Mouse (Mus musculus): ENCODE measurements around the gene Ovol1. TPM values are rescaled to one million over a fixed set of nuclear protein-coding genes. Genes with fewer than 3 reads are reported as not detected.
A peak's percentile ranks its signal among the peaks of the same experiment; 100 is the strongest.

The Ovol1 gene
- polyA plus RNA-seq, 1 experiment from 2014 or later = not detected

DNA sequence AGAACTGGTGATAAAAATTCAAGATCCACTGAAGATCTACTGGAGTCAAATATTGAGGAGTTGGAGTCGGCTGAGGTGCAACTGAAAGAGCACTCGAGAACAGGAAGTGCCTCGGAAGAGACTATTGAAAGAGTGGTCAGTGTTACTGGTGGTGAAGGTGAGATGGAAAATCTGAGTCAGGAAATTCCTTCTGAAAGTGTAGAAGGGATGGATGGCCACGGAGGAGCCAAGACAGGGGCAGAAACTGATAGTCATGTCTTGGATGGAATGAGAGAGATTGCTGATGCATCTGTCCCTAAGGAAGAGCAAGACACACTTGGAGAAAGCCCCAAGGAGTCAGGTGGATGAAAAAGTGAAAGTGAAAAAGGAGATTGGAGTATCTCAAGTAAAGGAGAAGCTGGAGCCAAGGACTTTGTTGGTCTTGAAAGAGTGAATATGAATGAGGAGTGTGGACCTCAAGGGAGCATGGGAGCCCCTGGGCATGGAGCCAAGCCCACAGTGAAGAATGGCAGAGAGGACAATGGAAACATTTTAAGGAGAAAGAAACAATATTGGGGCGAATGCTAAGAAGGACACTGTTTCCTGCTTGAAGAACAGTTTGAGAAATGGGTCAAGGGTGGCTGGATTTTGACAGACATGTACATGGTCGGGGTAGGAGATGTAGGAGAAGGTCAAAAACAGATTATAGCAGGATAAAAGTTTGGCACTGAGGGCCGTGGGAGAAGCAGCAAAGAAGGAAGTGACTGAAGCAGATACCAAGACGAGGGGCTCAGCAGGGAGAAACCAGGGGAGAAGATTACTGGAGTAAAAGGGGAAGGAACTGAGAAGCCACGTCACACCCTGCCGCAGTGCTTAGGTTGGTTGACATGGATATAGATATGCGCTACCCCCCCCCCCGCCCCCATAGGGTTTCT lies 48.1 kb downstream of the Ovol1 start:
- no peak for ATAC-seq (ENCODE audit: low FRiP score)
- Histone ChIP-seq H3K36me3 (no peaks in the 10 kb centered on the region), H3K4me3 (no peak overlapping the region), H3K27ac (no peak overlapping the region), H3K9me3 (no peaks in the 10 kb centered on the region), H3K4me2 (no peak overlapping the region), H3K27me3 (no peaks in the 10 kb centered on the region), H3K9ac (no peak overlapping the region), H3K4me1 (replicated peaks) (peaks cover 32% of the 10 kb centered on the region)
- WGBS = 85% methylated on average over 12 of the region's 12 CpGs

DNA sequence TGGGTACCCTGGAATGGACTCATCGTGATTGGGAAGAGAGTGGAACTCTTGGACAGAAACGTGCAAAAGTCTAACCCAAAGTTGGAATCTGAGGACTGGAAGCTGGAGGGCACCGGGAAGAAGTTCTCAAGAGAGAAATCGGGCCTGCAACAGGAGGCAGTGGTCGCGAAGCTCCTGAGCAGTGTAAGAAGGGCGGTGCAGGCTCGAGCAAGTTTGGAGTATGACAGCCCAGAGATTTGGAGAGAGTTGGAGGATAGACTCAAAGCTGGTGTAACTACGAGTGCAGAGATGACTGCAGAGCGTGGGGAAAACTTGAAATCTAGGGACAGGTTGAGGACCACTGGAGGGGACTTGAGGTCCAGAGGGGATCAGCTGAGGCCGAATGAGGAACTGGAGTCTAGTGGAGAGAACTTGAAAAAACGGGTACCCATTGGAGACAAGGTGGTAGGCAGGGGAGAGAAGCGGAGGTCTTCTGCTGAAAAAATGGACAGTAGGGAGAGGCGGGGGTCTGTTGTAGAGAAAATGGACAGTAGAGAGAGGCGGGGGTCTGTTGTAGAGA lies 49.3 kb downstream of the Ovol1 start:
- 52% methylated on average over 15 of the region's 15 CpGs for WGBS
- Histone ChIP-seq H3K9me3 (no peaks in the 10 kb centered on the region), H3K36me3 (no peaks in the 10 kb centered on the region), H3K4me2 (peak overlapping the region; percentile 80), H3K27me3 (no peaks in the 10 kb centered on the region), H3K9ac (peak overlapping the region; percentile 70), H3K4me1 (replicated peaks) (peaks cover 32% of the 10 kb centered on the region), H3K27ac (0 out of 2 replicates have a peak overlapping the region, but pooled peaks have one; percentile 44), H3K4me3 (peak overlapping the region; percentile 53)
- ATAC-seq (ENCODE audit: low FRiP score) = no peak

DNA sequence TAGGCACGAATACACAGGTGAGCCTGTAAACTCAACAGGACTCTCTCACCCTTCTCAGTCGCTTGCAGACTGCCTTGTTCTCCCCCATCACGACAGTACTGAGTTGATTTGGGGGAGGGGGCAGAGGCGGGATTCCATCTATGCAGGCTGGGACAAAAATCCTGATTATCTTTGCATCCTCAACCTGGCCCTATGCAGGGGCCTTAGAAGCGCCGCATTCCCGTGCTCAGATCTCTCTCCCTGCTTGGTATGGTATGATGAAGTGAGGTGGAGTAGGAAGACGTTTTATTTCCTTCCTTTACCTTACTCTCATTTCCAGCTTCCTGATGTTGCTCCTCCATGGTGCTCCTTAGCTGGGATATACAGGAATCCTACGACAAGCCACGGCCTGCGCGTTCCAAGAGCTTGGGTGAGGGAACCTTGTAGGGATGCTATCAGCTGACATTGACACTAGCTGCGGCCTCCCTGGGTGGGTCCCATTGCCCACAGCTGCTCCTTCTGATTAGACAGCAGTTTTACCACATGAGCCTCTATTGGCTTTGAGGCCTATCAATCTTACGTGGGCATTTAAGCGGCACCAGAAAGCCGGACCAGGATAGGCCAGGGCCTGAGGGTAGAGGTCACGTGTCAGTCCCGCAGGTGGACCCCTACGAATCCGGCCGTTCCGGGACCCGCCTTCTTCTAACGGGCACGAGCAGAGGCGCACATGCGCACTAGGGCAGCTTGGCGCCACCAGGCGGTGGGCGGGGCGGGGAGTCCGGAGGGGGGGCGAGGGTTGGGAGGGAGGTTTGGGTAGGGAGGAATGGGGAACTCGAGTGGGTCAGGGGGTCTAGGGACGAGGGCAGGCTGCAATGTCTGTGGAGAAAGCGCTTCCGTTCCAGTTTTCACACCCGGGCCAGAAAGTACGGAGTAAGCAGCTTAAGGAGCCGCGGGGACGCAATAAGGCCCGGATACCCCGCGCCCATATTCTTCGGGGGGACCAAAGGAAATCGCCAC lies 50.1 kb downstream of the Ovol1 start, which contains the start of gene Snx32:
Gene Snx32 (minus strand): TSS at position 508 of the 996 bp plus-strand sequence.
- peak within 1 kb of the TSS; percentile 80 for H3K4me2 ChIP-seq
- no peaks in the 10 kb centered on the region for H3K36me3 ChIP-seq
- peaks cover 32% of the 10 kb centered on the region for H3K4me1 ChIP-seq (replicated peaks)
- ATAC-seq (ENCODE audit: low FRiP score) = peak; percentile 99
- H3K9me3 ChIP-seq = no peaks in the 10 kb centered on the region
- H3K9ac ChIP-seq = peak within 1 kb of the TSS; percentile 81
- peak within 1 kb of the TSS; percentile 53 for H3K4me3 ChIP-seq
- no peaks in the 10 kb centered on the region for H3K27me3 ChIP-seq
- WGBS = 5% methylated on average over 43 of the region's 47 CpGs
- peak within 1 kb of the TSS; percentile 87 for H3K27ac ChIP-seq

DNA sequence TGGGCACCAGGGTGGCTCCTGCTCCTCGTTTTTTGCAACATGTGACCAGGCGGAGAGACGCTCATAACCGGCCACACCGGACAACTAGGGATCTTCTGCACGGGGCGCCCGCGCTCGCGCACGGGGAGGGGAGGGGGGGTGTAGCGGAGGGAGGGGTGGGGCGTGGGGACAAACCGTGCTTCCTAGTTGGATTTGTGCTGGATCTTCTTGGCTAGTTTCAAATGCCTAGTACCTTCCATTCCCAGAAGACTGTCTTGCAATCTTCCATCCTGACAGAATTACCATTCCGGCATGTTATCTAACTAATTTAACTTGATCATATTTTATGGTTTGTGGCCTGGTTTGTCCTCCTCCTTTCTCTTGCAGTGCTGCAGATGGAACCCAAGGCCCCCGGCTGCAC lies 56.8 kb downstream of the Ovol1 start, which contains the start of gene 1700020D05Rik:
Gene 1700020D05Rik (minus strand): TSS at position 101 of the 400 bp plus-strand sequence.
- Histone ChIP-seq H3K27ac (no peak within 1 kb of the TSS), H3K4me2 (no peak within 1 kb of the TSS), H3K4me3 (no peak within 1 kb of the TSS), H3K36me3 (peaks cover 16% of the 10 kb centered on the region), H3K4me1 (replicated peaks) (no peaks in the 10 kb centered on the region; the same call in 1 of the 2 replicates), H3K9me3 (no peaks in the 10 kb centered on the region), H3K27me3 (no peaks in the 10 kb centered on the region), H3K9ac (no peak within 1 kb of the TSS)
- ATAC-seq (ENCODE audit: low FRiP score) = no peak
- 53% methylated on average over 17 of the region's 17 CpGs for WGBS

DNA sequence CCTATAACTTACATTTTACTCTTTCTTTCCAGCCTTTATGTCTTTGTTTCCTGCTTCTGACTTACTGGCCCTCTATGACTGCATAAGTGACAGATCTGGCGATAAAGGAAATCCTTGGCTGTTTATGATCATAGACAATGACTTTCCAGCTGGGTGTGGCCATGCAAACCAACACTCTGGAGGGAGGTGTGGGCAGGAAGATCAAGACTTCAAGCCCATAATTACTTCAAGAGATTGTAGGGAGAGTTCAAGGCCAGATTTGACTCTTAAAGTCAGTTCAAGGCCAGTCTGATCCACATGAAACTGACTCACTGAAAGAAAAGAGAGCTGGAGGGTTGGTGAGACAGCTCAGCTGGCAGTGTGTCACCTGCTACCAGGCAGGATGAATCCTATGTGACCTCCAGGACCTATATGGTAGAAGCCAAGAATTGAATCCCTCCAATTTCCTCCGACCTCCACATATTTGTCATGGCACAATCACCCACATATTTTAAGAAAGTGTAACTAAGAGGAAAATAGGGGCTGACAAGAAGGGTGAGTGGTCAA lies 60.0 kb downstream of the Ovol1 start:
- no peak overlapping the region for H3K4me3 ChIP-seq
- peaks cover 49% of the 10 kb centered on the region for H3K36me3 ChIP-seq
- H3K4me2 ChIP-seq = no peak overlapping the region
- no peaks in the 10 kb centered on the region; the same call in 1 of the 2 replicates for H3K4me1 ChIP-seq (replicated peaks)
- no peaks in the 10 kb centered on the region for H3K9me3 ChIP-seq
- WGBS = 91% methylated on average over 2 of the region's 2 CpGs
- H3K27ac ChIP-seq = no peak overlapping the region
- H3K27me3 ChIP-seq = no peaks in the 10 kb centered on the region
- no peak for ATAC-seq (ENCODE audit: low FRiP score)
- no peak overlapping the region for H3K9ac ChIP-seq

Other genes with a start within 250 kb of the Ovol1 start
- gene Catsper1, start 224.9 kb downstream of the Ovol1 start, polyA plus RNA-seq (2015; fragmentation: Nextera tagmentation; extraction: Ambion mirVana) = not detected in 2 replicates
- gene Cst6, start 211.1 kb downstream of the Ovol1 start, polyA plus RNA-seq (2015; fragmentation: Nextera tagmentation; extraction: Ambion mirVana) = 5.4 and 6.3 TPM in 2 replicates
- gene Eif1ad, start 193.9 kb downstream of the Ovol1 start, polyA plus RNA-seq (2015; fragmentation: Nextera tagmentation; extraction: Ambion mirVana) = 53.3 and 56.4 TPM in 2 replicates
- gene Banf1, start 193.5 kb downstream of the Ovol1 start, polyA plus RNA-seq (2015; fragmentation: Nextera tagmentation; extraction: Ambion mirVana) = 330 and 334 TPM in 2 replicates
- gene Sart1, start 171.9 kb downstream of the Ovol1 start, polyA plus RNA-seq (2015; fragmentation: Nextera tagmentation; extraction: Ambion mirVana) = 72.1 and 73.0 TPM in 2 replicates
- 0.18 TPM in 1 of 2 replicates, not detected in the other for gene Tsga10ip, start 158.1 kb downstream of the Ovol1 start, polyA plus RNA-seq (2015; fragmentation: Nextera tagmentation; extraction: Ambion mirVana)
- gene Drap1, start 135.7 kb downstream of the Ovol1 start, polyA plus RNA-seq (2015; fragmentation: Nextera tagmentation; extraction: Ambion mirVana) = 322 and 323 TPM in 2 replicates
- 68.5 and 69.7 TPM in 2 replicates for gene AI837181, start 135.5 kb downstream of the Ovol1 start, polyA plus RNA-seq (2015; fragmentation: Nextera tagmentation; extraction: Ambion mirVana)
- 0.48 TPM in 1 of 2 replicates, not detected in the other for gene Fosl1, start 113.1 kb downstream of the Ovol1 start, polyA plus RNA-seq (2015; fragmentation: Nextera tagmentation; extraction: Ambion mirVana)
- gene Ccdc85b, start 102.8 kb downstream of the Ovol1 start, polyA plus RNA-seq (2015; fragmentation: Nextera tagmentation; extraction: Ambion mirVana) = 9.6 and 10.2 TPM in 2 replicates
- 169 and 179 TPM in 2 replicates for gene Fibp, start 100.0 kb downstream of the Ovol1 start, polyA plus RNA-seq (2015; fragmentation: Nextera tagmentation; extraction: Ambion mirVana)
- gene Ctsw, start 92.1 kb downstream of the Ovol1 start, polyA plus RNA-seq (2015; fragmentation: Nextera tagmentation; extraction: Ambion mirVana) = 5.0 and 5.8 TPM in 2 replicates
- gene Efemp2, start 86.7 kb downstream of the Ovol1 start, polyA plus RNA-seq (2015; fragmentation: Nextera tagmentation; extraction: Ambion mirVana) = 45.6 and 48.7 TPM in 2 replicates
- 42.6 and 49.7 TPM in 2 replicates for gene Mus81, start 72.2 kb downstream of the Ovol1 start, polyA plus RNA-seq (2015; fragmentation: Nextera tagmentation; extraction: Ambion mirVana)
- gene Cfl1, start 70.2 kb downstream of the Ovol1 start, polyA plus RNA-seq (2015; fragmentation: Nextera tagmentation; extraction: Ambion mirVana) = 3,676 and 3,692 TPM in 2 replicates
- 0.58 TPM in 1 of 2 replicates, not detected in the other for gene 1700020D05Rik, start 56.9 kb downstream of the Ovol1 start, polyA plus RNA-seq (2015; fragmentation: Nextera tagmentation; extraction: Ambion mirVana)
- gene Snx32, start 50.1 kb downstream of the Ovol1 start, polyA plus RNA-seq (2015; fragmentation: Nextera tagmentation; extraction: Ambion mirVana) = 80.3 and 81.1 TPM in 2 replicates
- 2.2 and 2.9 TPM in 2 replicates for gene Ap5b1, start 7.4 kb upstream of the Ovol1 start, polyA plus RNA-seq (2015; fragmentation: Nextera tagmentation; extraction: Ambion mirVana)
- 71.2 and 80.6 TPM in 2 replicates for gene Rnaseh2c, start 41.2 kb upstream of the Ovol1 start, polyA plus RNA-seq (2015; fragmentation: Nextera tagmentation; extraction: Ambion mirVana)
- 77.2 and 79.7 TPM in 2 replicates for gene Kat5, start 49.6 kb upstream of the Ovol1 start, polyA plus RNA-seq (2015; fragmentation: Nextera tagmentation; extraction: Ambion mirVana)
- 30.1 and 35.2 TPM in 2 replicates for gene Rela, start 76.8 kb upstream of the Ovol1 start, polyA plus RNA-seq (2015; fragmentation: Nextera tagmentation; extraction: Ambion mirVana)
- gene Sipa1, start 103.1 kb upstream of the Ovol1 start, polyA plus RNA-seq (2015; fragmentation: Nextera tagmentation; extraction: Ambion mirVana) = 15.0 and 15.4 TPM in 2 replicates
- 11.6 and 14.4 TPM in 2 replicates for gene Map3k11, start 128.1 kb upstream of the Ovol1 start, polyA plus RNA-seq (2015; fragmentation: Nextera tagmentation; extraction: Ambion mirVana)
- 21.3 and 24.4 TPM in 2 replicates for gene Pcnx3, start 128.3 kb upstream of the Ovol1 start, polyA plus RNA-seq (2015; fragmentation: Nextera tagmentation; extraction: Ambion mirVana)
- 0.44 and 0.63 TPM in 2 replicates for gene Kcnk7, start 143.7 kb upstream of the Ovol1 start, polyA plus RNA-seq (2015; fragmentation: Nextera tagmentation; extraction: Ambion mirVana)
- gene Ehbp1l1, start 165.7 kb upstream of the Ovol1 start, polyA plus RNA-seq (2015; fragmentation: Nextera tagmentation; extraction: Ambion mirVana) = 6.7 and 10.1 TPM in 2 replicates
- 184 and 187 TPM in 2 replicates for gene Fam89b, start 169.0 kb upstream of the Ovol1 start, polyA plus RNA-seq (2015; fragmentation: Nextera tagmentation; extraction: Ambion mirVana)
- 10.6 and 11.2 TPM in 2 replicates for gene Ltbp3, start 180.3 kb upstream of the Ovol1 start, polyA plus RNA-seq (2015; fragmentation: Nextera tagmentation; extraction: Ambion mirVana)
- gene Scyl1, start 210.8 kb upstream of the Ovol1 start, polyA plus RNA-seq (2015; fragmentation: Nextera tagmentation; extraction: Ambion mirVana) = 67.6 and 72.4 TPM in 2 replicates

Measured in hindbrain, embryonic 13.5 days (tissue).